Mouse (Mus musculus) ES-Bruce4 (cell line): ENCODE measurements around the gene Zfp212. TPM values are rescaled to one million over a fixed set of nuclear protein-coding genes. Genes with fewer than 3 reads are reported as not detected.
A peak's percentile ranks its signal among the peaks of the same experiment; 100 is the strongest.

ENCODE experiments used
- H3K27ac ChIP-seq: 2 replicates; pipeline ENCODE4 v1.5.1; 2012; ENCODE audit warnings: low read length, inconsistent platforms; ENCODE audit not compliant: insufficient read depth
- H3K27me3 ChIP-seq: 2 replicates; pipeline ENCODE4 v1.6.1; 2012; ENCODE audit warnings: mild to moderate bottlenecking, low read length, inconsistent platforms; ENCODE audit not compliant: control insufficient read depth, poor library complexity, insufficient read depth, severe bottlenecking
- H3K36me3 ChIP-seq: 2 replicates; pipeline ENCODE4 v1.6.1; 2012; ENCODE audit warnings: inconsistent platforms, mild to moderate bottlenecking, low read length, moderate library complexity; ENCODE audit not compliant: control insufficient read depth, poor library complexity, insufficient read depth, severe bottlenecking
- H3K4me1 ChIP-seq: one replicate; pipeline ENCODE4 v1.8.1; 2011; ENCODE audit warnings: low read length; ENCODE audit not compliant: control insufficient read depth, insufficient read depth
- H3K4me3 ChIP-seq: 2 replicates; pipeline ENCODE4 v1.5.1; 2011; ENCODE audit warnings: low read depth, mild to moderate bottlenecking, low read length
- H3K9ac ChIP-seq: 2 replicates; pipeline ENCODE4 v1.6.1; 2012; ENCODE audit warnings: low read depth, mild to moderate bottlenecking, inconsistent platforms; ENCODE audit not compliant: poor library complexity, severe bottlenecking
- H3K9me3 ChIP-seq: replicated peaks from 2 replicates; pipeline ENCODE4 v1.6.1; 2012; ENCODE audit warnings: mild to moderate bottlenecking, low read length, inconsistent platforms; ENCODE audit not compliant: control insufficient read depth, poor library complexity, insufficient read depth, severe bottlenecking
- CTCF ChIP-seq: IDR thresholded peaks from one replicate; pipeline ENCODE4 v1.8.1; 2011; ENCODE audit warnings: low read depth, low read length
- EP300 ChIP-seq: IDR thresholded peaks from 2 replicates; pipeline ENCODE4 v1.6.1; 2011; ENCODE audit warnings: low read depth, low read length; ENCODE audit not compliant: insufficient read depth
- POLR2A ChIP-seq: IDR thresholded peaks from one replicate; pipeline ENCODE4 v1.8.1; 2011; ENCODE audit warnings: low read length; ENCODE audit not compliant: insufficient read depth
- polyA plus RNA-seq: library from polyadenylated mRNA; stranded (reverse); fragments of >200 nt; gene quantifications from 2 replicates; pipeline ENCODE4 v1.2.4, GENCODE M21; 2011; ENCODE audit warnings: low read depth; ENCODE audit not compliant: missing spikeins, insufficient read depth, insufficient read length

Gene Zfp212
- polyA plus RNA-seq, 1 experiment, result 8.8 TPM

DNA sequence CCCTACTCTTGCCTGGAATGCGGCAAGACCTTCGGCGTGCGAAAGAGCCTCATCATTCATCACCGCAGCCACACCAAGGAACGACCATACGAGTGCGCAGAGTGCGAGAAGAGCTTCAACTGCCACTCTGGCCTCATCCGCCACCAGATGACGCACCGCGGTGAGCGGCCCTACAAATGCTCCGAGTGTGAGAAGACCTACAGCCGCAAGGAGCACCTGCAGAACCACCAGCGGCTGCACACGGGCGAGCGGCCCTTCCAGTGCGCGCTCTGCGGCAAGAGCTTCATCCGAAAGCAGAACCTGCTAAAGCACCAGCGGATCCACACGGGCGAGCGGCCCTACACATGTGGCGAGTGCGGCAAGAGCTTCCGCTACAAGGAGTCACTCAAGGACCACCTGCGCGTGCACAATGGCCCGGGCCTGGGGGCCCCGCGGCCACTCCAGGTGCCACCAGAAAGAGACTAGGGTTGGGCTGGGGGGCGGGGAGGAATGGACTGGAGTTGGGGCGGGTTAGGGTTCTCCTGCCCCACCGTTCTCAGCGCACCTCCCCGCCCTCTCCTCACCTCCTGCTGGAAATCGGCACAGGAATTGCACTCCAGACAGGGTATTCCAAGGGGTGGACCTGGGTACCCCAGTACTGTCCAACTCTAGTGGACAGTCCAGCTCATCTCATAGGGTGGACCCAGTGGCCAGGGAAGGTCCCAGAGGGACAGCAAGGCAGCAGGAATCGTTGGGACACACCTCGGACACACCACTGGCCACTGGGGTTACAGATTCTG is 15.2 kb upstream of the Zfp212 start:
- Histone ChIP-seq H3K9ac (peak overlapping the region; percentile 59), H3K4me1 (no peaks in the 10 kb centered on the region), H3K4me3 (peak overlapping the region; percentile 80), H3K9me3 (no peaks in the 10 kb centered on the region), H3K36me3 (no peaks in the 10 kb centered on the region), H3K27ac (no peak overlapping the region), H3K27me3 (no peaks in the 10 kb centered on the region)
- TF ChIP-seq EP300 (no peak), CTCF (peak; percentile 5)

DNA sequence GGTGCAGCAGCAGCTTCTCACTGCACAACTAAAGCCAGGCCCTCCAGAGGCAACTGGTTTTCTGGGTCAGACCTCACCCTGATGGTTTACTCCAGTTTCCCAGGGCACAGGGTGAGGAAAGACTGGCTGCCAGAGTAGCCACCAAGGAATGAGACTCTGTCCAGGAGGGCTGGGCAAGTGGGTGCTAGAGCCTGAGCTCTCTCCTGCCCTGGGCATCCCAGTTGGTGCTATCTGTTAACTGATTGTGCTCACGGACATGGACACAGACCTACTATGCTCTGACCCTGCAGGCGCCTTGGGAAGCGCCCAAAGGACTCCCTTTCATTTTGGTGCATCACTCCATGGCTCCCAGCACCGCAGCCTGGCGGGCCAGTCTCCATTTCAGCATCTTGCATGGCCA is 13.9 kb upstream of the Zfp212 start:
- H3K36me3 ChIP-seq, result no peaks in the 10 kb centered on the region

DNA sequence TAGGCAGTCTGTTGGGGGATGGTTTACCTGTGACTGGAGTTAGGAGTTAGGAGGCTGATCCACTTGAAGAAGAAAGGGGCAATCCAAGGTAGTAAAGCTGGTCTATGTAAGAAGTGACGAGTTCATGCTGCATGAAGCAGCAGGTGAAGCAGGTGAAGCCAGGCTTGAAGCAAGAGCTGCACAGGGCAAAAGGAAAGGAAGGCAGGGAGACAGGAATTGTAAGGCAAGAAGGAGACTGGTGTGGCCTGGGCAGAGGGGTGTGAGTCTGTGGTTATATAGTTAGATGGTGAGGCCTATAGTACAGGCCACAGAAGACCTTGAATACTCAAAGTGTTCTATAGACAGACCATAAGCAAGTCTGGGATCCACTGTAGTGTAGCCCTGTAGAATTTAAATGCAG is 11.3 kb upstream of the Zfp212 start:
- Histone ChIP-seq H3K4me1 (no peaks in the 10 kb centered on the region), H3K36me3 (no peaks in the 10 kb centered on the region), H3K27ac (no peak overlapping the region), H3K27me3 (no peaks in the 10 kb centered on the region), H3K4me3 (no peak overlapping the region), H3K9ac (no peak overlapping the region), H3K9me3 (no peaks in the 10 kb centered on the region)
- TF ChIP-seq POLR2A, result no peak
- TF ChIP-seq CTCF, result no peak
- TF ChIP-seq EP300, result no peak

More for the DNA sequence above, 13.9 kb upstream of the Zfp212 start:
- TF ChIP-seq CTCF (no peak), EP300 (no peak)
- Histone ChIP-seq H3K4me1 (no peaks in the 10 kb centered on the region), H3K4me3 (no peak overlapping the region), H3K9me3 (no peaks in the 10 kb centered on the region), H3K27ac (no peak overlapping the region), H3K9ac (no peak overlapping the region), H3K27me3 (no peaks in the 10 kb centered on the region)

DNA sequence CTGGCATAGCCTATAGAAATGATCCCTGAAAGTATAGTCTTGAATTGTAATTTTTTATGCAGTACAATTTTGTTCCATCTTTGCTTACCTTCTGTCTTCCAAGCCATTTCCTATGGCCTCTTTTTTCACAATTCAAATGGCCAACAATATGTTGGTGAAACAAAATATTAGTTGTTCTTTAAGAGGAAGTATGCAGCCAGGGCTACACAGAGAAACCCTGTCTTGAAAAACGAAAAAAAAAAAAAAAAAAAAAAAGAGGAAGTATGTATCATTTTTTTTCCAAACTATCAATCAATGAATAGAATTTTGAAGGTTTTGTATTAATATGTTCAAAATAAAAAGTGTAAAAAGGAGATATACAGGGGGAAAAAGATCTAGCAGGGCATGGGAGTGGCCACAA is 8.6 kb upstream of the Zfp212 start:
- Histone ChIP-seq H3K9ac (no peak overlapping the region), H3K36me3 (no peaks in the 10 kb centered on the region), H3K27me3 (no peaks in the 10 kb centered on the region), H3K4me3 (no peak overlapping the region), H3K9me3 (no peaks in the 10 kb centered on the region), H3K4me1 (no peaks in the 10 kb centered on the region), H3K27ac (no peak overlapping the region)
- TF ChIP-seq CTCF (no peak), POLR2A (no peak)

DNA sequence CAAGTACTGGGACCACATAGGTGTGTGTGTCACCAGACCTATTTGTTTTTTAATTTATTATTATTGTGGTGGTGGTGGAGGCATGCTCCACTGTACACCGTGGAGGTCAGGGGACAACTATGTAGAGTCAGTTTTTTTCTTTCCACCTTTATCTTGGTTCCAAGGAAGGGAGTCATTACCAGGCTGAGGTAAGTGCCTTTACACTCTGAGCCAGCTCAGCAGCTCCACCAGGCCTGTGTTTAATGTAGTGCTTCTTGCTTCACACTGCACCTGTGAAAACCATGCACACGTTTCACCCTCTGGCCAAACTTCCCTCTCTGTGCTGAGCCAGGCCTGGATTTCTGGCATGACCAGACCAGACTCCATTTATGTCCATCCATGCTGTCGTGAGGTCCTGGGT is 7.3 kb upstream of the Zfp212 start:
- Histone ChIP-seq H3K27ac (no peak overlapping the region), H3K4me3 (no peak overlapping the region), H3K9me3 (no peaks in the 10 kb centered on the region), H3K4me1 (no peaks in the 10 kb centered on the region), H3K27me3 (no peaks in the 10 kb centered on the region), H3K9ac (no peak overlapping the region), H3K36me3 (no peaks in the 10 kb centered on the region)
- TF ChIP-seq CTCF (no peak), POLR2A (no peak), EP300 (no peak)

DNA sequence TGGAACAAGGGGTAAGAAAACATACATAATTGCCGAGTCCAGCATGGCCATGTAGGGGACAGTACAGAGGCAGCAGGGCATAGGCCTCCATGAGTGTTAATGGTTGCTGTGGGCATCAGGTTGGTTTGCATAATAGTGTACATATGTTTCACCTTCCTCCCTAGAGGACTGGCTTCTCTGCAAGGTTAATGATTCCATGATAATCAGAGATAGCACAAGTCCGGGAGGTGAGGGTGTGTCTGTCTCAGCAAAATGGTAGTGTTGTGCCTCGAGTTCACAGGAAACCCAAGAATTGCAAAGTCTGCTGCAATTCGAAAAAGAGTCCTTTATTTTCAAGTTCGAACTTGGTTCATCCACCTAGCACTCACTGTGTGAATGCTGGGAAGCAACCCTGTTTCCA is 3.2 kb upstream of the Zfp212 start:
- H3K9me3 ChIP-seq, result no peaks in the 10 kb centered on the region
- TF ChIP-seq EP300 (no peak), CTCF (no peak), POLR2A (no peak)
- no peak overlapping the region for H3K9ac ChIP-seq
- no peaks in the 10 kb centered on the region for H3K27me3 ChIP-seq
- no peaks in the 10 kb centered on the region for H3K4me1 ChIP-seq
- no peaks in the 10 kb centered on the region for H3K36me3 ChIP-seq
- no peak overlapping the region for H3K27ac ChIP-seq
- no peak overlapping the region for H3K4me3 ChIP-seq
